Mouse (Mus musculus): Measurements from ENCODE around the gene 1700001O22Rik. TPM values are rescaled to one million over a fixed set of nuclear protein-coding genes. Genes with fewer than 3 reads are reported as not detected.

The 1700001O22Rik gene
- polyA plus RNA-seq, 1 experiment from 2014 or later: 1.9 TPM

- Histone ChIP-seq H3K4me3 (ENCODE audit: low read depth, low read length) (peak overlapping the region; percentile 27), H3K36me3 (ENCODE audit: control insufficient read depth, insufficient read depth, low read length) (no peaks in the 10 kb centered on the region), H3K27ac (ENCODE audit: low read depth, low read length) (peak overlapping the region; percentile 77), H3K4me1 (ENCODE audit: control insufficient read depth, insufficient read depth, low read length) (peaks cover 21% of the 10 kb centered on the region), H3K9me3 (ENCODE audit: control insufficient read depth, low read length) (no peaks in the 10 kb centered on the region), H3K4me2 (ENCODE audit: low read depth, low read length) (peak overlapping the region; percentile 55), H3K27me3 (ENCODE audit: control insufficient read depth, insufficient read depth, low read length) (no peaks in the 10 kb centered on the region; the same call in 1 of the 2 replicates), H3K9ac (replicated peaks; ENCODE audit: low read depth, low read length) (0 out of 2 replicates have a peak overlapping the region, but pooled peaks have one; percentile 51)
- ATAC-seq (ENCODE audit: low read depth): peak; percentile 74
- WGBS: 6% methylated on average over 46 of the region's 48 CpGs
These were observed 9.0 kb downstream of the 1700001O22Rik start for GRCm38 (mm10) chr2:30794179-30795108.

- H3K9me3 ChIP-seq (ENCODE audit: control insufficient read depth, low read length): no peaks in the 10 kb centered on the region
- H3K4me3 ChIP-seq (ENCODE audit: low read depth, low read length): no peak overlapping the region
- H3K27me3 ChIP-seq (ENCODE audit: control insufficient read depth, insufficient read depth, low read length): no peaks in the 10 kb centered on the region
- no peak for ATAC-seq (ENCODE audit: low read depth)
- H3K4me2 ChIP-seq (ENCODE audit: low read depth, low read length): no peak overlapping the region
- H3K27ac ChIP-seq (ENCODE audit: low read depth, low read length): no peak overlapping the region
- H3K4me1 ChIP-seq (ENCODE audit: control insufficient read depth, insufficient read depth, low read length): peaks cover 20% of the 10 kb centered on the region
- no peak overlapping the region for H3K9ac ChIP-seq (replicated peaks; ENCODE audit: low read depth, low read length)
- no peaks in the 10 kb centered on the region for H3K36me3 ChIP-seq (ENCODE audit: control insufficient read depth, insufficient read depth, low read length)
- 81% methylated on average over 7 of the region's 7 CpGs for WGBS
These were observed 11.4 kb downstream of the 1700001O22Rik start for GRCm38 (mm10) chr2:30792061-30792460.

DNA sequence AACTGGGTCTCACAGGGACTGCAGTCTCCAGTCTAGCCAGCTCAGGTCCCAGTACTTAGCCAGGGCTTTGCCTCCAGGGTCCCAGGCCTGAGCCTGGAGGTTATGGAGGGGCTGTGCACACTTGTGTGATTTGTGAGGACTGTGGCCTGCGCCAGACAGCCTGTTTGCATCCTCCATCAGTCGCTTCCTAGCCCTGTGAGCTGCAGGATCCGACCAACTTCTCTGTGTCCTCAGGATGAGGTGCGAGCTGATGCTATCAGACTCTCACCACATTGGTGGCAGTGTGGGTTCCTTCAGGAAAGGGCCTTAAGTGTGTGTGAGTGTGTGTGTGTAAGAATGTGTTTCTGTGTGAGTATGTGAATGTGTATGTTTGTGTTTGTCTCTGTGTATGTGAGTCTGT is 16.0 kb downstream of the 1700001O22Rik start:
- H3K27me3 ChIP-seq (ENCODE audit: control insufficient read depth, insufficient read depth, low read length): no peaks in the 10 kb centered on the region
- H3K4me1 ChIP-seq (ENCODE audit: control insufficient read depth, insufficient read depth, low read length): peaks cover 11% of the 10 kb centered on the region
- WGBS: 59% methylated on average over 4 of the region's 4 CpGs
- H3K36me3 ChIP-seq (ENCODE audit: control insufficient read depth, insufficient read depth, low read length): no peaks in the 10 kb centered on the region
- H3K27ac ChIP-seq (ENCODE audit: low read depth, low read length): no peak overlapping the region
- H3K9me3 ChIP-seq (ENCODE audit: control insufficient read depth, low read length): no peaks in the 10 kb centered on the region
- H3K4me3 ChIP-seq (ENCODE audit: low read depth, low read length): no peak overlapping the region
- no peak overlapping the region for H3K9ac ChIP-seq (replicated peaks; ENCODE audit: low read depth, low read length)
- H3K4me2 ChIP-seq (ENCODE audit: low read depth, low read length): no peak overlapping the region
- no peak for ATAC-seq (ENCODE audit: low read depth)

DNA sequence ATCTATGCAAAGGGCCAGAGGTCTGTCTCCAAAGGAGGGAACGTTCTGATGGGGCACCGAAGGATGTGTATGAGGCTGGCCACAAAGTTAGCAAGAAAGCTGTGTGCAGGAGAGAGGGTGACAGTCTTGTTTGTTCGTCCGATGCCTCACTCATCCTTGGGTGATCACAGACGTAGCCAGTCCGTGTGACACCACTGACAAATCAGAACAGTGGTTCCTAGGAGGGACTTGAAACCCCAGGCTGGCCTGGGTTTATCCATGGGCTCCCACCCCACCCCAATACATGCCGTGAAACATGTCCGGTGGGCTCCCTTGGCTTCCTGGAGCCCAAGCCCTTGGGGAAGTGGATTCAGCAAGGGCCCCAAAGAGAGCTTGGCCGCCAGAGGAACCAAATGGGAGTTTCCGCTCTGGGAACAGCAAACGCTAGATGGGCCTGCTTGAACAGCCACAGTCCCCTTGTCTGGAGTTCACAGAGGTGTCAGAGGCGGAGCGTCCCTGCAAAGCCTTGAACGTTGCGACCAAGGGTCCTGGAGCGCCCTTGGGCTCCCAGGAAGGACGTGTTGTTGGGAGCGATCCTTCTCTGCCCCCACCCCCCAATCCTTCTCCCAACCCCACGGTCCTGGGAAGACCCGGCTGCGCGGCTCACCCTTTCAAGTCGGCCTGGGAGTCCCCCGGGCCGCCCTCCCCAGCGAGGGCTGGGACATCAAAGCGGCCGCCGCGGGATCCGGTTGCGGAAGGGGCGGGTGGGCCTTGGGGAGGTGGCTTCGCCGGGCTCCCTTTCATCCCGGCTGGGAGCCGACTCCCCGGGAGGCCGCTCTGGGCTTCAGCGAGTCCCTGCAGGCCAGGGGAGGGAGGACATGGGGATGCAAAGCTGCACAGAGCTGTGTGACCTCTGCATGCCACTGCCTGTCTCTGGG is 19.1 kb downstream of the 1700001O22Rik start:
- 11% methylated on average over 36 of the region's 40 CpGs for WGBS
- ATAC-seq (ENCODE audit: low read depth): peak; percentile 22; the same call in 1 of the 2 replicates
- Histone ChIP-seq H3K4me2 (ENCODE audit: low read depth, low read length) (peak overlapping the region; percentile 35), H3K27me3 (ENCODE audit: control insufficient read depth, insufficient read depth, low read length) (no peaks in the 10 kb centered on the region), H3K9ac (replicated peaks; ENCODE audit: low read depth, low read length) (peak overlapping the region; percentile 25; the same call in 1 of the 2 replicates), H3K4me3 (ENCODE audit: low read depth, low read length) (0 out of 2 replicates have a peak overlapping the region, but pooled peaks have one; percentile 3), H3K36me3 (ENCODE audit: control insufficient read depth, insufficient read depth, low read length) (no peaks in the 10 kb centered on the region), H3K27ac (ENCODE audit: low read depth, low read length) (no peak overlapping the region), H3K4me1 (ENCODE audit: control insufficient read depth, insufficient read depth, low read length) (peaks cover 12% of the 10 kb centered on the region), H3K9me3 (ENCODE audit: control insufficient read depth, low read length) (no peaks in the 10 kb centered on the region)

- Histone ChIP-seq H3K9ac (replicated peaks; ENCODE audit: low read depth, low read length) (no peak overlapping the region; the same call in 1 of the 2 replicates), H3K27ac (ENCODE audit: low read depth, low read length) (no peak overlapping the region), H3K4me3 (ENCODE audit: low read depth, low read length) (no peak overlapping the region), H3K27me3 (ENCODE audit: control insufficient read depth, insufficient read depth, low read length) (no peaks in the 10 kb centered on the region), H3K36me3 (ENCODE audit: control insufficient read depth, insufficient read depth, low read length) (no peaks in the 10 kb centered on the region), H3K4me1 (ENCODE audit: control insufficient read depth, insufficient read depth, low read length) (peaks cover 13% of the 10 kb centered on the region), H3K4me2 (ENCODE audit: low read depth, low read length) (peak overlapping the region; percentile 49), H3K9me3 (ENCODE audit: control insufficient read depth, low read length) (no peaks in the 10 kb centered on the region)
- 0% methylated on average over 13 of the region's 13 CpGs for WGBS
- ATAC-seq (ENCODE audit: low read depth): peak; percentile 73
These were observed 20.1 kb downstream of the 1700001O22Rik start for GRCm38 (mm10) chr2:30783346-30783745.

DNA sequence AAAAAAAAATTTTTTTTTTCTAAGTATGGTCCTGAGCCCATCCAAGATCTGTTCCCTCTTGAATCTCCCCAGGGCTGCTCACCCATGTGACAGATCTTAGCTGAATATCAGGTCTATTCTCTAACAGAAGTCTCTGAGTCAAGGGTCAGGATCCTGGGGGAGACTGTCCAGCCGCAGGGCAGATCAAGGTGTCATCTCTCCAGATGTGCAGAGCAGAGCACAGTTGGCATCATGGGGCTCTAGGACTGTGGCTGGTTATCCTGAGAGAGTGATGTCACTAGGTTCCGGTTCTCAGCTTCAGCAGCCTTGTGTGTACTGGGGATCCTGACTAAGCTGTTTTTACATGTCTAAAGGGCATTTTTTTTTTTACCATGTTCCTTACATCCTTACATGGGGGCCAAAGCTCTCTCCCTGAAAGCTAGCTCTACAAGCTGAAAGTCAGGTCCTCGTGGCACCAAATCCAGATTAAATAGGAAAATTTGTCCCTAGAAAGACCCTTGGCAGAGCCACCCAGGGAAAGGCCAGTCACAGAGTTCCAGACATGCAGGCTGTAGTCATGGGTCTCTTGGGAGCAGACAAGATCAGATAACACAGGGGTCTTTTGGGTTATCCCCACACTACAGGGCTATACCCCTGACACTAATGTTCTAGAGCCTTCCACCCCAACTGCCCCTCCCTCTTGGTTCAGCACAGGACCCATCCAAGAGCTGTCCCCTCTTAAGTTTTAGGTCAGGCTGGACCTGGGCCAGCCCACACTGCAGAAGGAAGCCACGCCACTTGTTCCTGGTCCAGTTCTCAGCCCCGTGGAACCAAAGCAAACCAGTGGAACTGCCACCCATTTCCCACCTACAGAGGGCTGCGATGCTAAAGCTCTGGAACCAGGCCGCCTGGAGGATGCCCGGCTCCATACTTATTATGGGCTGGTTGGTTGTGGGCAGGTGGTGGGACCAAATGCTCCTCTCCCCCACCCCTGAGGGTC is 20.9 kb downstream of the 1700001O22Rik start:
- ATAC-seq (ENCODE audit: low read depth): 0 out of 2 replicates have a peak, but pooled peaks have one; percentile 11
- H3K4me3 ChIP-seq (ENCODE audit: low read depth, low read length): no peak overlapping the region
- H3K9ac ChIP-seq (replicated peaks; ENCODE audit: low read depth, low read length): no peak overlapping the region; the same call in 1 of the 2 replicates
- H3K27me3 ChIP-seq (ENCODE audit: control insufficient read depth, insufficient read depth, low read length): no peaks in the 10 kb centered on the region
- WGBS: 79% methylated on average over 8 of the region's 8 CpGs
- H3K27ac ChIP-seq (ENCODE audit: low read depth, low read length): no peak overlapping the region
- peaks cover 13% of the 10 kb centered on the region for H3K4me1 ChIP-seq (ENCODE audit: control insufficient read depth, insufficient read depth, low read length)
- peak overlapping the region; percentile 49 for H3K4me2 ChIP-seq (ENCODE audit: low read depth, low read length)
- H3K36me3 ChIP-seq (ENCODE audit: control insufficient read depth, insufficient read depth, low read length): no peaks in the 10 kb centered on the region
- no peaks in the 10 kb centered on the region for H3K9me3 ChIP-seq (ENCODE audit: control insufficient read depth, low read length)

DNA sequence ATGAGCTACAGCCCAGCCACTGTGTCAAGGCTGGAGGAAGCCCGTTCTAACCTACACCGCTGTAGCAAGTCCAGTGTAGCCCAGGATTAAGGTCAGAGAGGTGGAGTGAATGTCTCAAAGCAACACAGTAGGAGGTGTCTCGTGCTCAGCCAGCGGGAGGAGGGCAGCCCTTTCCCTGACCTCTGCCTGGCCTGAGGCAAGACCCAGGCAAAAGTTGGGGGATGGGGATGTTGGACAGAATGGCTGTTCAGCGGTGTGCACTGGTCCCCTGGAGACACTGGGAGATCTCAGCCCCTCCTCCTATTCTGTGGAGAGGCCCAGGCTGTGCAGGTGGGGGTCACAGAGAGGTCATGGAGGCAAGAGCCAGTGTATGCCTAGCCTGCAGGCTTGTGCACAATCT is 24.2 kb downstream of the 1700001O22Rik start:
- Histone ChIP-seq H3K27ac (ENCODE audit: low read depth, low read length) (no peak overlapping the region), H3K9ac (replicated peaks; ENCODE audit: low read depth, low read length) (no peak overlapping the region), H3K27me3 (ENCODE audit: control insufficient read depth, insufficient read depth, low read length) (no peaks in the 10 kb centered on the region), H3K4me3 (ENCODE audit: low read depth, low read length) (no peak overlapping the region), H3K4me2 (ENCODE audit: low read depth, low read length) (no peak overlapping the region), H3K36me3 (ENCODE audit: control insufficient read depth, insufficient read depth, low read length) (no peaks in the 10 kb centered on the region), H3K4me1 (ENCODE audit: control insufficient read depth, insufficient read depth, low read length) (peaks cover 6% of the 10 kb centered on the region; the same call in 1 of the 2 replicates), H3K9me3 (ENCODE audit: control insufficient read depth, low read length) (no peaks in the 10 kb centered on the region)
- 7% methylated on average over 5 of the region's 5 CpGs for WGBS
- no peak for ATAC-seq (ENCODE audit: low read depth)

DNA sequence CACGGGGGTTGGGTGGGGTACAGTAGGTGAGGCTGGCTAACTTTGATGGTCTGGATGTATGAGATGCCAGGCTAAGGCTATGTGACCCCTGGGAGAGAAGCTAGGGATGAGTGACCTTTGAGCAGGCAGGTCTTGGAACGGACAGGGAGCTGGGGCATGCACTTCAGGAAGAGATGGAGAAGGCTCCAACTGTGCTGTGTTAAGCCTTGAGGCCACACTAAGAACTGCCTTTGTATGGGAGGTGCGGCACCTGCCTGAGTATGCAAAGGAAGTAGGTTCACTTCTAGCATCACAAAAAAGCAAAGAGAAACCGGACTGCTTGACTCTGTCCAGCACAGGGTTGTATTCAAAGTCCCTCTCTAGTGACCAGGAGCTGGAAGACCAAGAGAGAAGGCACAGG is 25.2 kb downstream of the 1700001O22Rik start:
- Histone ChIP-seq H3K4me1 (ENCODE audit: control insufficient read depth, insufficient read depth, low read length) (peaks cover 5% of the 10 kb centered on the region; the same call in 1 of the 2 replicates), H3K9ac (replicated peaks; ENCODE audit: low read depth, low read length) (no peak overlapping the region), H3K4me2 (ENCODE audit: low read depth, low read length) (no peak overlapping the region), H3K27me3 (ENCODE audit: control insufficient read depth, insufficient read depth, low read length) (no peaks in the 10 kb centered on the region), H3K9me3 (ENCODE audit: control insufficient read depth, low read length) (no peaks in the 10 kb centered on the region), H3K27ac (ENCODE audit: low read depth, low read length) (no peak overlapping the region), H3K4me3 (ENCODE audit: low read depth, low read length) (no peak overlapping the region), H3K36me3 (ENCODE audit: control insufficient read depth, insufficient read depth, low read length) (no peaks in the 10 kb centered on the region)
- ATAC-seq (ENCODE audit: low read depth): no peak
- WGBS: 70% methylated on average over 4 of the region's 4 CpGs
